Mouse (Mus musculus): ENCODE results near the gene Zbtb5.
"Not testable (repeated sequence)": the region's sequence is repeated elsewhere in the genome, so short reads cannot be mapped to it uniquely, and the experiment has no call there.

Gene Zbtb5

GRCm38 (mm10) chr4:45010806-45011415, 1.3 kb downstream of the Zbtb5 start:
- ATAC-seq (ENCODE audit: low TSS enrichment): no peak

GRCm38 (mm10) chr4:45005452-45005851, 6.8 kb downstream of the Zbtb5 start:
- no peak for ATAC-seq (ENCODE audit: low TSS enrichment)

GRCm38 (mm10) chr4:45000001-45000400, 12.2 kb downstream of the Zbtb5 start:
- no peak for ATAC-seq (ENCODE audit: low TSS enrichment)

- ATAC-seq (ENCODE audit: low TSS enrichment): no peak
These were observed 14.1 kb downstream of the Zbtb5 start for GRCm38 (mm10) chr4:44998071-44998470.

GRCm38 (mm10) chr4:44994776-44995175, 17.4 kb downstream of the Zbtb5 start:
- ATAC-seq (ENCODE audit: low TSS enrichment): no peak

GRCm38 (mm10) chr4:44993847-44994246, 18.4 kb downstream of the Zbtb5 start:
- ATAC-seq (ENCODE audit: low TSS enrichment): no peak

- ATAC-seq (ENCODE audit: low TSS enrichment): not testable (repeated sequence)
These were observed 19.0 kb downstream of the Zbtb5 start for GRCm38 (mm10) chr4:44993179-44993578.

- not testable (repeated sequence) for ATAC-seq (ENCODE audit: low TSS enrichment)
These were observed 19.9 kb downstream of the Zbtb5 start for GRCm38 (mm10) chr4:44992330-44992729.

- ATAC-seq (ENCODE audit: low TSS enrichment): no peak
These were observed 21.7 kb downstream of the Zbtb5 start for GRCm38 (mm10) chr4:44990560-44990959.

GRCm38 (mm10) chr4:44983131-44983740, 29.0 kb downstream of the Zbtb5 start:
- no peak for ATAC-seq (ENCODE audit: low TSS enrichment)

- ATAC-seq (ENCODE audit: low TSS enrichment): no peak
These were observed 29.6 kb downstream of the Zbtb5 start for GRCm38 (mm10) chr4:44982440-44983130.

GRCm38 (mm10) chr4:44981974-44982287, 30.3 kb downstream of the Zbtb5 start:
- no peak for ATAC-seq (ENCODE audit: low TSS enrichment)

- ATAC-seq (ENCODE audit: low TSS enrichment): peak; percentile 75
These were observed 30.8 kb downstream of the Zbtb5 start, which contains the start of gene Grhpr for GRCm38 (mm10) chr4:44981280-44981973. Gene Grhpr (plus strand): TSS chr4:44981395.

- ATAC-seq (ENCODE audit: low TSS enrichment): no peak
These were observed 32.3 kb downstream of the Zbtb5 start for GRCm38 (mm10) chr4:44979794-44980338.

GRCm38 (mm10) chr4:44978175-44978574, 34.0 kb downstream of the Zbtb5 start:
- no peak for ATAC-seq (ENCODE audit: low TSS enrichment)

- ATAC-seq (ENCODE audit: low TSS enrichment): no peak
These were observed 35.1 kb downstream of the Zbtb5 start for GRCm38 (mm10) chr4:44976921-44977710.

GRCm38 (mm10) chr4:44976026-44976615, 36.1 kb downstream of the Zbtb5 start:
- no peak for ATAC-seq (ENCODE audit: low TSS enrichment)

- no peak for ATAC-seq (ENCODE audit: low TSS enrichment)
These were observed 37.9 kb downstream of the Zbtb5 start for GRCm38 (mm10) chr4:44974331-44974730.

GRCm38 (mm10) chr4:44973871-44974270, 38.3 kb downstream of the Zbtb5 start:
- 0 out of 2 replicates have a peak, but pooled peaks have one; percentile 8 for ATAC-seq (ENCODE audit: low TSS enrichment)

- ATAC-seq (ENCODE audit: low TSS enrichment): peak; percentile 86
These were observed 38.8 kb downstream of the Zbtb5 start for GRCm38 (mm10) chr4:44973450-44973849.

GRCm38 (mm10) chr4:44970612-44971110, 41.6 kb downstream of the Zbtb5 start:
- ATAC-seq (ENCODE audit: low TSS enrichment): 0 out of 2 replicates have a peak, but pooled peaks have one; percentile 24
